Mouse (Mus musculus) 416B (cell line): Measurements from ENCODE around the gene Acsl3.

ENCODE experiments used
- DNase-seq: peaks from one replicate; pipeline ENCODE4 v3.0.0; 2011; ENCODE audit warnings: low read depth

The Acsl3 gene

GRCm38 (mm10) chr1:78686872-78687271 lies 29.2 kb downstream of the Acsl3 start:
- DNase-seq, result peak; percentile 50

GRCm38 (mm10) chr1:78688149-78688548 lies 30.5 kb downstream of the Acsl3 start:
- DNase-seq, result no peak

- DNase-seq, result no peak
Observed at GRCm38 (mm10) chr1:78694503-78695258, 37.1 kb downstream of the Acsl3 start.

GRCm38 (mm10) chr1:78696305-78696704 lies 38.7 kb downstream of the Acsl3 start:
- peak; percentile 42 for DNase-seq

GRCm38 (mm10) chr1:78696903-78697302 lies 39.3 kb downstream of the Acsl3 start:
- no peak for DNase-seq

- DNase-seq, result no peak
Observed at GRCm38 (mm10) chr1:78698138-78698537, 40.5 kb downstream of the Acsl3 start.

GRCm38 (mm10) chr1:78701740-78702139 lies 44.1 kb downstream of the Acsl3 start:
- DNase-seq, result peak; percentile 73

- peak; percentile 87 for DNase-seq
Observed at GRCm38 (mm10) chr1:78702282-78702963, 44.8 kb downstream of the Acsl3 start.

- DNase-seq, result peak; percentile 66
Observed at GRCm38 (mm10) chr1:78702964-78703285, 45.3 kb downstream of the Acsl3 start.

- DNase-seq, result no peak
Observed at GRCm38 (mm10) chr1:78706338-78706737, 48.7 kb downstream of the Acsl3 start.

GRCm38 (mm10) chr1:78707280-78707679 lies 49.7 kb downstream of the Acsl3 start:
- peak; percentile 68 for DNase-seq

- DNase-seq, result peak; percentile 66
Observed at GRCm38 (mm10) chr1:78710026-78710425, 52.4 kb downstream of the Acsl3 start.

GRCm38 (mm10) chr1:78710613-78711329 lies 53.1 kb downstream of the Acsl3 start:
- DNase-seq, result peak; percentile 88

- DNase-seq, result peak; percentile 85
Observed at GRCm38 (mm10) chr1:78724458-78725190, 67.0 kb downstream of the Acsl3 start.

- DNase-seq, result peak; percentile 76
Observed at GRCm38 (mm10) chr1:78725191-78725490, 67.5 kb downstream of the Acsl3 start.

GRCm38 (mm10) chr1:78725617-78726223 lies 68.1 kb downstream of the Acsl3 start:
- DNase-seq, result no peak

- DNase-seq, result peak; percentile 9
Observed at GRCm38 (mm10) chr1:78730114-78730720, 72.6 kb downstream of the Acsl3 start.

- no peak for DNase-seq
Observed at GRCm38 (mm10) chr1:78732290-78732689, 74.7 kb downstream of the Acsl3 start.

GRCm38 (mm10) chr1:78734261-78735000 lies 76.8 kb downstream of the Acsl3 start:
- no peak for DNase-seq

- no peak for DNase-seq
Observed at GRCm38 (mm10) chr1:78737646-78738045, 80.0 kb downstream of the Acsl3 start.

- DNase-seq, result no peak
Observed at GRCm38 (mm10) chr1:78740676-78741075, 83.1 kb downstream of the Acsl3 start.
